Mouse (Mus musculus) megakaryocyte, adult 5-6 weeks (primary cell): ENCODE results near the gene Ldlrad3. TPM values are rescaled to one million over a fixed set of nuclear protein-coding genes. Genes with fewer than 3 reads are reported as not detected.

Experiments used
- ATAC-seq: 2 replicates; pipeline ENCODE4 v1.8.0; 2016; ENCODE audit warnings: mild to moderate bottlenecking, inconsistent platforms; ENCODE audit not compliant: poor library complexity, severe bottlenecking
- total RNA-seq, 2 experiments: library from RNA; stranded (forward) in 1 of 2; stranded (reverse) in 1 of 2; fragments of 153-499, 151-499 nt in 1 of 2; fragments of 221-1000, 200-1000 nt in 1 of 2; gene quantifications; 2 replicates each; pipeline versions ENCODE4 v1.2.3 to v1.2.4; 2015 to 2017

The Ldlrad3 gene
- total RNA-seq, 2 experiments from 2014 or later: 55.1 to 65.5 TPM

DNA sequence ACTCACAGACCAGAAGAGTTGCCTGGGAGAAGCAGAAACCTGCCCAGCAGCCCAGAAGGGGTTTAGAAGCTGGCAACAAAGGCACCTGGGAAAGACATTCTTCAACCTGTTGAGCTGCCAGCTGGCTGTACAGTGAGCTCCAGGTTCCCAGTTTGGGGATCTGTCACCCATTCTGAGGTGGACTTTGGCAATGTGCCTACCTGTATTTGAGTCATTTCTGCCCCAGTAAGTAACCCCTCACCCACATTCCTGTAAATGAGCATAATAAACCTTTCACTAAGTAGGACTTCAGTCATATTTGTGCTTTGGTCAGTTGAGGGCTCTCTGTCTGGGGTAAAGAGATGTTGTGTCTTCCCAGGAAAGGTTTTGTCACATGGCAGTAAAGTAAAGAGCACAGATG, 4.8 kb upstream of the Ldlrad3 start:
- ATAC-seq: no peak

DNA sequence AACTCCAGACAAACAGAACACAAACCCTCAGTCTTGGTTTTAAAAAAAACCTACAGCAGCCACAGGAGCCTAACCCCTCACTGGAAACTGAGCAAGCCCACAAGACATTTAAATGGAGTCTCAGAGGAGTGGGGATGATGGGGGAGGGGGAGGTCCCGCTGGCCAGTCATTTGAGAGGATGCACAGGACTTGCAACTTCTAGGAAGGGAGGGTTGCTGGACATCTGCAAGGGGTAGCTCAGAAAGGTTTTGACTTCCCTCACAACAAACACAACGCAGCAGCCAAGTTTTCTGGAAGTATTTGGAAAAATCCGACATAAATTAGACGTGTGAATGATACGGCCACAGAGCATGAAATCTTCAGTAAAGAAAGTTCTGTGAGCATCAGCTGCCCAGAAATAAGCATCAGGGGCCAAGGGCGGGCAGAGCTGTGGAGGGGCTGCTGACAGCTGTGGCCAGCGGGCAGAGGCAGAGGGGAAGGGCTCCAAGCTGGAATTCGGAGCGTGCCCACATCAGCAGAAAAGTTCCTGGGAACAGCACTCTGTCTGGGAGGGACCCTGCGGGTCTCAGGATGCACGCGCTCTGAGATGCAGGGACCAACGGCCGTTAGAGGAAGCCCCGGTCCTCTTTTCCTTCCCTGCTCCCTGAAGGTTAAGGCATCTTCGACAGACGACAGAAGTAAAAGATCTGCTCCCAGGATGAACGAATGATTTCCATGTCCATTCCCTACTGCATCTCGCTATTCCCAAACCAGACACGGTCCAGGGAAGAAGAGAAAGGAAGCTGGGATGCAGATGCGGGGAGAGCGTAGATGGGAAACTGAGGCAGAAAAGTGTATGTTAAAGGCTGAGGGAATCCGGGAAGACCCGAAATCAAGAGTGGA, 875 bp downstream of the Ldlrad3 start:
- no peak for ATAC-seq

DNA sequence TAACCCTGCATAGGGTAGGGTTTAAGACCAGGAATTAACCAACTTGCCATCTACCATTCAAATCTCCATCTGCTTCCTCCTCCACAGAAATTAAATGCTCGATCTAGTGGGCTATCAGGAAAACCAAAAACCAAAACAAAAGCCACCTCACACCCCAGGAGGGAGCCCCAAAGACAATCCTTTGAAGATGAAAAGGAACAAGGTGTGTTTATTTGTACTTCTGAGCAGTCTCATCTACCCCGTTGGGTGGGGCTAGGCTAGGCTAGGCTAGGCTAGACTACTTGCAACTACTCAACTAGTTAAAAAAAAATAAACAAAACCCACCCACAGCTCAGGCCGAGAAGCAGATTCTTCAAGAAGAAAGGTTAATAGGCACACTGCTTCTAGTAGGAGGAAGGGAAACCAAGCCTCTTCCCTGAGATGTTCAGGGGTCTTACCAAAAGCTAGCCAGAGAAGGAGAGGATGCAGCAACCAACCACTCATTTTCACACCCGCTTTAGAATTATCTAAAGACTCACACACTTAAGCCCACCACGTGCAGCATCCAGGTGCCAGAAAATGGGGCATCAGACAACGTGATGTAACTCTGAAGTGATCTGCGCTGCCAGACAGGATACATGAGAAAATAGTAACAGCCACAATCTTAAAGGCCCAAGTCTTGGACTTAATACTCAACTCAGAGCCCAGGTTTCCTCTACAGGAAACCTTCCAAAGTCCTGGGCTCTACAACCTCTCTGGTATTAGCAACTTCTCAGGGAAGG, 2.3 kb downstream of the Ldlrad3 start:
- no peak for ATAC-seq

DNA sequence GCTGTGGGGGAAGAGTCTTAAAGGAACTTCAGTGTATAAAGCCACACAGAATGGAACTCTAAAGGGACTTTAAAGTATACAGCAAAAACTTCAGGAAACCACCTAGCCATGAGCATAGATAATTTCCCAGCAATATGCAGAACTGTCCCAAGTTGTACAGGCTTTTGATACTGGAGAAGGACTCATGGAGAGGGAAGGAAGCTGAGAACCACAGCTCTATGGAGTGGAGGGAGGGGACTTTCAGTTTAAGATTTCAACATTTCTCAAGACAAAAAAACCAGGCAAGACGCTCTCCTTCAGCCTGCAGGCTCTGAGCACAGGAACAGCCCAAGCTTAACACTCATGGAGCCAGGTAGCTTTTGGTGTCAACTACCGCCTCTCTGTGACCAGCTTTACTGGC, 4.7 kb downstream of the Ldlrad3 start:
- peak; percentile 41 for ATAC-seq

DNA sequence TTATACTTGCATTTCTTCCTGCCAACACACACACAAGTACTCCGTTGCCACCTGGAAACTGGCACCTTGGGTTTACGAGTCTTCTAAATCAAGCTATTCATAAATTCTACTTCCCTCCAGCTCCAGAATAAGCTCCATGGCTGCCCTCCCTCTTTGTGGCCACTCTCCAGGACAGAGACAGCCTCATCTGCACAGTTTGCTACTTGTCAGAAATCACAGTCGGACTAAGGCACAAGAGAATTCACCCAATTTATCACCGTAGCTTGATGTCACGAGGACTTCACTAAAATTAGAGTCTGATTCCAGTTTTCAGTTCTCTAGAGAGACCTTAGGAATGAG, 9.8 kb downstream of the Ldlrad3 start:
- ATAC-seq: no peak

DNA sequence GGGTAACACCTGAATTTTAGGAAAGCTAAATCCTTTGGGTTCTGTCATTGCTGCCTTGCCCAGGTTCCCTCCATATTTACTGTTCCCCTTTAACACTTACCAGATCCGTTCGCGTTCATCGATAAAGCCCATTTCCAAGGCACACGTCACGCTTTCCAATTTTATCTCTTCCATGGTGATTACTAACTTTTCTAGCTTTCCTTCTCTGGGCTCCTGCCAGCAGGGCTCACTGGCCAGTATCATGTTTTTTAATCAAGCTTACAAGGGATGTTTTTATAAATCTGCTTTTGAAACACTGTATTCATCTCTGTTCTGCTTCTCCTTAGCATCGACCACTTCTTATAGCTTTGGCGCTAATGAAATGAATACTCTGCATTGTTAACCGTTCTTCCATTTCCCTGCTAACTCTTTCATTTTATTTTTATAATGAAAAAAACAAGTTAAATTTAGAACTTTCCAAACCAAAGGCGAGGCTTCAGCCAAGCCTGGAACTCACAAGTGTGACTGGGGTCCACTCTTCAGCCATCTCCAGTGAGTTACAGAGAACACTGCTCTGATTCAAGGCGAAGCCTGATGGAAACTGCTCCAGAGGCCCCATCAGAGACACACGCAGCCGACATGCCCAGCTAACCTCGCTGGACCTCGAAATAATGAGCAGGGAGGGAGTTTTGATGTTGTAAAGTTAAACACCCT, 10.3 kb downstream of the Ldlrad3 start:
- ATAC-seq: no peak

DNA sequence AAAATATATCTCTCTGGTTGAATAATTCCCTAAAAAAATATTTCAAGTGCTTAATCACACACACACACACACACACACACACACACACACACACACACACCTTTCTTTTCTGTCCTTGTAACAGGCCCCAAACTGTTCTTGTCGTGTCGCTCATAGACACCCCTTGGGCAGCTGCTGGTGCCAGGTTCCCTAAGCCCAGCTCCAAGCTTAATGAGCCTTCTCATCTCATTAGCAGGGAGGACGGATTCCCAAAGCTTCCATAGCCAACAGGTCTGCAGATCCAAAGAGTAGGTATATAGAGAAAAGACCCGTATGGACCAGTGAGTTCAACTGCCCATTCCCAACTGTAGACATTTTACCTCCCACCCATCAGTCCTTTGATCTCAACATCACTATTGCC, 13.7 kb downstream of the Ldlrad3 start:
- no peak for ATAC-seq

DNA sequence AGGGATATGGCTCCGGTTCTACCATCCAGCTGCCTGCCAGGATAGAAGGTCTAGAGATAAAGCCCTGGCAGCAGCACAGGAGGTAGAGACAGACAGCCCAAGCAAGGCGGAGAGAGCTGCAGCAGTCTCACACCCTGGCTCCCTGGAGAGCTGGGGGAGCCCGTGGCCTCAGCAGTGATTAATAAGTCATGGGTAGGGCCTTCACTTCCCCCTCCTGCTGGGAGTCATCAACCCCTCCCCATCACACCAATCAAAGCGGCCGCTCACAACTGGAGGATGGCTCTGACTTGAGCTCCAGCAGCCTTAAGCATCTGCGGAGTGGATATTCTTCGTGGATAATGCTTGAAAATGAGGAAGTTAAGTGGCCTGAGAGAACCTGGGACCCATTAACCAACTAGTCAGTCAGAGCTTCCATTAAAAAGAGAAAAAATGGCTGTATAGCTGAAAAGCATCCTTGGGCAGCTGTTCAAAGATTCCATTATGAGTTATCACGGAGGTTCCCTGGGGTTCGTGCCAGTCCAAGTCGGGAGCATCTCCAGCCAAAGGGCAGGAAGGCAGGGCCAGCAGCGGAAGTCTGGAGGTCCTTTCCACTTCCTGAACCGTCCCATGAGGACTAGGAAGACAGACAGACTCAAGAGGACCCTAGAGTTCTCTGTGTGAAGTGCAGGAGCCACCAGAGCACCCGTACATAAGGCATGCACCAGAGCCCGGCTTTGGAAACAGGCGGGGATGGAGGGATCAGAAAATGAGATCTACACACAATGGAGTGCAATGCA, 19.4 kb downstream of the Ldlrad3 start:
- ATAC-seq: peak; percentile 53

DNA sequence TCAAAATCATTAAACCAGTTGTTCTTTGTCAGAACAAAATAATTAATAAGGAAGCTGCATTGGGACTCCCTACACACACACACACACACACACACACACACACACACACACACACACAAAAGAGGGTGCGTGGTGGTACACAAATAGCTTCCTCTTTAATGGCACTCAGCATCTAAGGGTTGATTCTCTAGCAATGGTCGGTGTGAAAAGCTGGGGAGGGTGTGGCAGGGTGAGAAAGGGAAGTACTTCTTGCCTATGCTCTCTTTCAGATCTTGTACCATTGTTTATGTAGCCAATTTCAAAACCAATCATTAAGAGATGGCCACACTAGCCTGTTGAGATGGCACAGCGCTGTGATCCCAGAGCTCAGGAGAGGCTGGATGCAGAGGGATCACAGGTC, 23.1 kb downstream of the Ldlrad3 start:
- ATAC-seq: peak; percentile 87

DNA sequence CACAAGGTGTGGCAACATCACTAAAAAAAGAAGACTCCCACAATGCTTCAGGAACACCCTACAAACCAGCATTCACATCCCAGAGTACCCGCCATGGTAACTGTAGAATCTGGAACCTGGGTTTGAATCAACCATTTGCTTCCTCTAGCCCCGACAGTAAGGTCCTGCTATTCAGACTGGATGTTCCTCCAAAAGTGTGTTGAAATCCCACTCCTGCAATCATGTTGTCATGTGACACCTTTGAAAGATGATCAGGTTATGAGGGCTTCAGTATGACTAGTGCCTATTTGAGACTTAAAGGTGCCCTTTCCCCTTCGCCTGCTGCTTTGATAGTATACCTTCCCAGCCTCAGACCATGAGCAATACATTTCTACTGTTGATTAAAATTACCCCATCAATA, 28.6 kb downstream of the Ldlrad3 start:
- ATAC-seq: peak; percentile 37

DNA sequence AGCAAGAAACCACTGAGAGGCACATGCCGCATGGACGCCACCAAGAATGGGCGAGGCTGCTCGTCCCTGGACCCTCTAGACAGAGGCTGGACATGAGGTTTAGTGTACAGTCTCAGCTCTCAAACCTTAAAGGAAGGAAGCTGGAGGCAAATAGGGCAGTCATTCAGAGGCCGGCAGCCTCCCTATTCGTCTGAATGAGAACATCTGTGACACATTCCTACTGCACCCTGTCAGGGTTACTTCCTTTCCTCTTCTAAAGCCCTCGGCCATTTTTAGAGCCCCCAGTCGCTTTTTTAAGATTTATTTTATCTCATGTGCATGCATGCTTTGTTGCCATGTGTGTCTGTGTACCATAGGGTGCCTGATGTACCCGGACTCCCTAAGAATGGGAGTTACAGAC, 29.2 kb downstream of the Ldlrad3 start:
- no peak for ATAC-seq

DNA sequence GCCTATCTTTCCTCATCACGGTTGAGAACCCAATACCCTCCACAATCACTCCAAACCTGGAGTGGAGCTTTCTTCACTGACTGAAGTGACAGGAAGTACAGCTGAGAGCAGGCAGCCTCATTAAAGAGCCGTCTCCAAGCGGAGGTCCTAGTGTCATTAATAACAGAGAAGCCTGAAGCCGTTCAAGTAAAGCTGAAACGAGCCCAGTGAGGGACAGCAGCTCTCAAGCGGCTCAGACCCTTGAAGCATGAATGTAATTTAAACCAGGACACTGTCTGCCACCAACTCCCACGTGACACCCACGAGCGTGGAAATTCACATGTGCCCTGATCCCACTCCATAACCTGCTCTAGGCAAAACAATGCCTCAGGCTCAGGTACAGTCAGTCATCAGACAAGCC, 29.7 kb downstream of the Ldlrad3 start:
- ATAC-seq: no peak

DNA sequence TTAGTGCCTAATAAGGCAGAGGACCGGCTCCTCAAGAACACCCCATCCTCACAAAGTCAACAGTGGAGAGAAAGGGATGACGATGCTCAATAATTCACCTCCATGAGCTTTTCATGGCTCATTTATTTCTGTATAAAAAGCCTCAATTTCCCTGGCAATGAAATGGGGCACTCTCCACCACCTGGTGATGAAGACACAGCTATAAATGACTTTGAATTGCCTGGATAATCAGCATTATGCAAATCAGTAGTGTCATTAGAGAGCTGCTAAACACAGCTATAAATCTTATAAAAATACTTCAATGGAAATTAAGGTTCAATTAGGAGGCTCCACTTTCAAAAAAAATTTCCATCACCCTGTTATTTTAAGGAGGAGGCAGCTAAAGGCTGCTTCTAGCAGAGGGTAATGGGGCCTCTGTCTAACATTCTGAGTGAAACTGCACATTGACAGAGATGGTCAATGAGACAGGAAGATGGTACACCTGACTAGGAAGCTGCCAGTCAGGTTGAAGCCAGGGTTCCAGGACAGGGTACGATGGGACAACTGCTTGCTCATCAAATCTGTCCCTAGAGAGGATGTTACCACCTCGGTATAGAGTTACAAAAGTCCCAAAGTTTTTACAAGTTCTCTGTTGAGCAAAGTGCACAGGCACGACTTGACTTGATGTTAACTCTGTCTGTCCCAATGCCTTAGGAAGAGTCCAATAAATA, 30.7 kb downstream of the Ldlrad3 start:
- no peak for ATAC-seq

DNA sequence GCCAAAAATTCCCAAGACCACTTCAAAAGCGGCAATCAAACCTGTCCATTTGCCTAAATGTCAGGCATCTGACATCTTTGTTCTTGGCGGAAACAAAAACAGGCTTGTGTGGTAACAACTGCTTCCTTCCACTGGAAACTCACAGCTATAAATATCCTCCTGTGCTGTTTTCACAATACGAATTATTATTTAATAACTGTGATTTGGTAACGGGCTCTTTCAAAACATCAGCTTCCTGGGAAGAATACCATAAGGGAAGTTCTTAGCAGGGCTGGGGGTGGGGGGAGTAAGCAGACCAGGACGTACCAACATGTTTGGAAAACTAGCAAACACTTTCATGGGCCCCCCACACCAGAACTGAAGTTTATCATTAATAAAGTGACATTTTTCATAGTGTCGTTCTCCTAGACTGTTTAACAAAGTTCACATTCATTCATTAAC, 31.4 kb downstream of the Ldlrad3 start:
- ATAC-seq: peak; percentile 61

DNA sequence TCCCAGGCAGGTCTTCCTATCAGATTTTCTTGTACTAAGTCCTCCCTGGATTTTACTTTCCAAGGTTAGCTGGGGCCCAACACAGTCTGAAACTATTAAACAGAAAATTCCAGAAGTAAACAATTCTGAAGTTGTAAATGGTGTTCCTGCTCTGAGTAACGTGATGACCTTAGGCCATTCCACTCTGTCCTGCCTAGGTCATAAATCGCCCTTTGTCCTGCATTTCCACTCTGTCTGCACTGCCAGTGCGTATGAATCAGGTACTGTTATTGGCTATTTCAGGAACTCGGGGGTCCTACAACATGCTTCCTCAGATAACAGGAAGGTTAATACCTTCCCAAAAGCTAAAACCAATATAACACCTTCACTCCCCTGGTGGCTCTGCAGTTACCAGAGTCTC, 31.9 kb downstream of the Ldlrad3 start:
- ATAC-seq: no peak

DNA sequence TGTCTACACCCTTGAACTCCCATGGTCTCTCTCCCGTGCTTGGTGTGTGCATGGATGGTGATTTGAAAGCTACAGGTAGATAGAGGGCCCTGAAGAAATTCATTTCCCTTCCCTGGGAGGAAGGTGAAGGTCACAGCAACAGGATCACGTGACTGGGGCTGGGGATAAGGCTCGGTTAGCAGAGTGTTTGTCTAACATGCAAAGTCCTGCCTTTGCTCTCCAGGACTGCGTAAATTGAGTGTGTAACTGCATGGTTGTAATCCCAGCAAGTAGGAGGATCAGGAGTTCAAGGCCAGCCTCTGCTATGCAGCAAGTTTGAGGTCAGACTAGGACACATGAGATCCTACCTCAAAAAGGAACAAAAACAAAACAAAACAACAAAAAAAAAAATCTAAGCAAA, 32.7 kb downstream of the Ldlrad3 start:
- no peak for ATAC-seq

DNA sequence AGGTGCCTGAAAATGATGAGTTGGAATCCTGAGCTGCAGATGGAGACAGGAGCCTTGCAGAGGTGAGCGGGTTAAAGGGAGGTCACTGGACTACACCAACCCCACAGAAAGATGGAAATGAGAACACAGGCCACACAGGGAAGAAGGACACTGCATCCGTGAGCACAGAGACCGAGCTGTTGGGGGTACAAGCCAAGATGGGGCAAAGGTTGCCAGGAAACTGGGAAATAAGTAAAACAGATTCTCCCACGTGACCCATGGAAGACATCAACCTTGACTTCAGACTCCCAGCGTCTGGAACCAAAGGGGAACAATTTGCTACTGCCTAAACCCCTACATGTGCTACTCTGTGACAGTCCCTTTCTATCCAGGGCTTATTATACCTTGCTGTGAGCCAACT, 33.3 kb downstream of the Ldlrad3 start:
- ATAC-seq: no peak

DNA sequence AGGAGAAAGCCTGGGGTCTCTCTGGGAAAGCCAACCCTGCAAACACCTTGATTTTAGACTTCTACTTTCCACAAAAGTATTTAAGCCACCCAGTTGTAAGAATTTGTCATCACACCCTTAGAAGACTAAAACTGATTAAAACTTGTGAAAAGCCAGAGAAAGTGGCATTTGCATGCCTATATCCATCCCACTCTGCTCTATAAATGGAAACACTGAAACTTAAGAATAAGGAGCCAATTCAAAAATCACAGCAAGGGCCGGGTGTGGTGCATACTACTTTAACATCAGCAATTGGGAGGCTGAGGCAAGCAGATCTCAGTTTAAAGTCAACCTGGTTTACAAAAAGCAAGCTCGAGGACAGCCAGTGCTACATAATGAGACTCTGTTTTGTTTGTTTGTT, 37.1 kb downstream of the Ldlrad3 start:
- ATAC-seq: no peak

DNA sequence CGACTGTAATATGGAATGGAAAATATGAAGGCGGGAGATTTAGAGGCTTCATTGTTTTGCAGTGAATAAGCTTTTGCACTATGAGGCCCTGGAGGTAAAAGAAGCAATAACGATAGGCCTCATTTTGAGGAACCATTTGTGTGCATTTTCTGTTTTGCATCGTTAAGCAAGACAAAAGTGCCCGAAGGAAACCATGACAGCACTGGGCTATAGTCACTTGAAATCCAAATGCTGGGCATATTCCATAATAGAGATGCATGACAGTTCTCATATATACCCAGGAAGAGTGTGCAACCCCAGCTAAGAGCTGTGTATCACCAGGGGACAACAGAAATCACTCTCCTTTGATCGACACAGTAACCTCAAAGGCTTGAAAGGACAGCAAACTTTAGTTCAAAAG, 38.1 kb downstream of the Ldlrad3 start:
- peak; percentile 45 for ATAC-seq

DNA sequence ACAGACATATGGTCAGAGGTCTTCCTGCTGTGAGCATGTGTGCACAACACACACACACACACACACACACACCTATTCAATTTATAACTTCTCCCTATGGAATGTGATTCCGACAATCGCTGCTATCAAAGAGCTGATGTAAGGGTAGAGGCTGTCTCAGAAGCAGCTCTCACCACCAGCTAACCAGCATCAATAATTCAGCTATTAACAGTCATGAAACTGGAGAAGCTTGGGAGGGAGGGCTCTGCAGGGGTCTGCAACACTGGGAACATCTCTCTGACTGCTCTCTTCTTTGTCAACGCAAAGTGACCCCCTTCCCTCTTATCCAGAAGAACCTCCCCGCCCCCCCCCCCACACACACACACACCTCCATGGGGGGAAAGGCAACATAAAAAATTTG, 38.6 kb downstream of the Ldlrad3 start:
- no peak for ATAC-seq
